Mouse (Mus musculus): ENCODE measurements around the gene Ccdc38. TPM values are rescaled to one million over a fixed set of nuclear protein-coding genes. Genes with fewer than 3 reads are reported as not detected.

Gene Ccdc38
- polyA plus RNA-seq, 1 experiment: 0.03 TPM

GRCm38 (mm10) chr10:93611419-93612007 lies 71.1 kb downstream of the Ccdc38 start:
- H3K4me1 ChIP-seq (ENCODE audit: control insufficient read depth, insufficient read depth, low read length): no peaks in the 10 kb centered on the region
- peak overlapping the region; percentile 52 for H3K4me3 ChIP-seq (replicated peaks; ENCODE audit: insufficient read depth, low read depth, low read length)
- TF ChIP-seq POLR2A (IDR thresholded peaks at IDR 0.05; ENCODE audit: borderline replicate concordance, insufficient read depth, low read length) (no peak), CTCF (IDR thresholded peaks at IDR 0.05; ENCODE audit: borderline replicate concordance, insufficient read depth, low read depth, low read length) (peak; percentile 80)
- 22% methylated on average over 18 of the region's 18 CpGs for WGBS
- peak overlapping the region; percentile 70 for H3K27ac ChIP-seq (ENCODE audit: insufficient read depth, low read length)
- no peaks in the 10 kb centered on the region for H3K27me3 ChIP-seq (ENCODE audit: control insufficient read depth, insufficient read depth, low read length)
- peak; percentile 68 to 70 for DNase-seq

DNA sequence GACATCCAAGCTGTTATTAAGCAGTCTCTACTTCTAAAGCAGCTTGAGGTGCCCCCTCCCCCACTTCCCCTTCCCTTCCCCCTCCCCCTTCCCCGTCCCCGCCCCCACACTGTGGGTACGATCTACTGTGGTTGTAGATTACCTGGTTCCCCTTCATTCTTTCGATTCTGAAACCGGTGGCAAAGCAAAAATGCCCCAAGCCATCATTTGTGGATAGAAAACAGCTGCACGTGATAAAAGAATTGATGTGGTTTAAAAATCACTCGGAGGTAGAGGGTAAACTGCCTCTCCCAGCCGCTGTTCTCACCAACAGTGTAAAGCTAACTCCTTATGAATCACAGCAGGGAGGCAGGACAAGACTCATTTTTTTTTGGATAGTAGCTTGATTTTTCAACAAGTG lies 74.4 kb downstream of the Ccdc38 start:
- WGBS: 85% methylated on average over 8 of the region's 8 CpGs
- Histone ChIP-seq H3K27ac (ENCODE audit: insufficient read depth, low read length) (no peak overlapping the region), H3K4me3 (replicated peaks; ENCODE audit: insufficient read depth, low read depth, low read length) (no peak overlapping the region), H3K4me1 (ENCODE audit: control insufficient read depth, insufficient read depth, low read length) (no peaks in the 10 kb centered on the region), H3K27me3 (ENCODE audit: control insufficient read depth, insufficient read depth, low read length) (no peaks in the 10 kb centered on the region)
- DNase-seq: no peak
- TF ChIP-seq POLR2A (IDR thresholded peaks at IDR 0.05; ENCODE audit: borderline replicate concordance, insufficient read depth, low read length) (no peak), CTCF (IDR thresholded peaks at IDR 0.05; ENCODE audit: borderline replicate concordance, insufficient read depth, low read depth, low read length) (no peak)

- no peaks in the 10 kb centered on the region for H3K4me1 ChIP-seq (ENCODE audit: control insufficient read depth, insufficient read depth, low read length)
- H3K27me3 ChIP-seq (ENCODE audit: control insufficient read depth, insufficient read depth, low read length): no peaks in the 10 kb centered on the region
- no peak overlapping the region for H3K4me3 ChIP-seq (replicated peaks; ENCODE audit: insufficient read depth, low read depth, low read length)
- no peak for DNase-seq
- 79% methylated on average over 7 of the region's 7 CpGs for WGBS
- no peak overlapping the region for H3K27ac ChIP-seq (ENCODE audit: insufficient read depth, low read length)
- no peak for TF ChIP-seq POLR2A (IDR thresholded peaks at IDR 0.05; ENCODE audit: borderline replicate concordance, insufficient read depth, low read length)
- no peak for TF ChIP-seq CTCF (IDR thresholded peaks at IDR 0.05; ENCODE audit: borderline replicate concordance, insufficient read depth, low read depth, low read length)
Measured at GRCm38 (mm10) chr10:93620438-93621179, 80.2 kb downstream of the Ccdc38 start.

- TF ChIP-seq POLR2A (IDR thresholded peaks at IDR 0.05; ENCODE audit: borderline replicate concordance, insufficient read depth, low read length): no peak
- no peak for TF ChIP-seq CTCF (IDR thresholded peaks at IDR 0.05; ENCODE audit: borderline replicate concordance, insufficient read depth, low read depth, low read length)
- no peaks in the 10 kb centered on the region for H3K27me3 ChIP-seq (ENCODE audit: control insufficient read depth, insufficient read depth, low read length)
- no peaks in the 10 kb centered on the region for H3K4me1 ChIP-seq (ENCODE audit: control insufficient read depth, insufficient read depth, low read length)
- WGBS: 75% methylated on average over 9 of the region's 9 CpGs
- no peak overlapping the region for H3K4me3 ChIP-seq (replicated peaks; ENCODE audit: insufficient read depth, low read depth, low read length)
- DNase-seq: no peak
- no peak overlapping the region for H3K27ac ChIP-seq (ENCODE audit: insufficient read depth, low read length)
Measured at GRCm38 (mm10) chr10:93623725-93624124, 83.3 kb downstream of the Ccdc38 start.

GRCm38 (mm10) chr10:93624151-93624550 lies 83.7 kb downstream of the Ccdc38 start:
- DNase-seq: no peak
- H3K27me3 ChIP-seq (ENCODE audit: control insufficient read depth, insufficient read depth, low read length): no peaks in the 10 kb centered on the region
- no peak overlapping the region for H3K27ac ChIP-seq (ENCODE audit: insufficient read depth, low read length)
- TF ChIP-seq CTCF (IDR thresholded peaks at IDR 0.05; ENCODE audit: borderline replicate concordance, insufficient read depth, low read depth, low read length) (no peak), POLR2A (IDR thresholded peaks at IDR 0.05; ENCODE audit: borderline replicate concordance, insufficient read depth, low read length) (no peak)
- no peak overlapping the region for H3K4me3 ChIP-seq (replicated peaks; ENCODE audit: insufficient read depth, low read depth, low read length)
- 89% methylated on average over 10 of the region's 10 CpGs for WGBS
- H3K4me1 ChIP-seq (ENCODE audit: control insufficient read depth, insufficient read depth, low read length): no peaks in the 10 kb centered on the region

DNA sequence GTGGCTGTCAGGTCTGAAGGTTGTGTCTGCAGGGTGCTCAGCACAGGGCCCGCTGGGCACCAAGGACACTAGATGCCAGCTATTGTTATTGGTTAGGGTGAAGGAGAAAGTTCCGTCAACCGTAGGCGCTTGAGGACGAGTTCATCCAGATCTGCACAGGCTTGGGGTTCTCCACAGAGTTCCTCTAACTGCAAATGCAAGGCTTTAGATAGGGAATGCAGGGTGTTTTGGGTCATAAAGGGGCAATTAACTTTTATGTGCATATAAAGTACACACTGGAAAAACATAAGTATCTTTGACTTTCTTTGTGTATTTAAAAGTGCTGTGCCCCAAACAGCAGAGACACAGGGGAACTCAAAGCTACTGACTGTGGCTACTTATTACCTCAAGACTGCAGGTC lies 89.9 kb downstream of the Ccdc38 start:
- Histone ChIP-seq H3K27ac (ENCODE audit: insufficient read depth, low read length) (no peak overlapping the region), H3K4me1 (ENCODE audit: control insufficient read depth, insufficient read depth, low read length) (peaks cover 12% of the 10 kb centered on the region), H3K27me3 (ENCODE audit: control insufficient read depth, insufficient read depth, low read length) (no peaks in the 10 kb centered on the region), H3K4me3 (replicated peaks; ENCODE audit: insufficient read depth, low read depth, low read length) (no peak overlapping the region)
- no peak for DNase-seq
- no peak for TF ChIP-seq POLR2A (IDR thresholded peaks at IDR 0.05; ENCODE audit: borderline replicate concordance, insufficient read depth, low read length)
- no peak for TF ChIP-seq CTCF (IDR thresholded peaks at IDR 0.05; ENCODE audit: borderline replicate concordance, insufficient read depth, low read depth, low read length)
- 95% methylated on average over 5 of the region's 5 CpGs for WGBS

DNA sequence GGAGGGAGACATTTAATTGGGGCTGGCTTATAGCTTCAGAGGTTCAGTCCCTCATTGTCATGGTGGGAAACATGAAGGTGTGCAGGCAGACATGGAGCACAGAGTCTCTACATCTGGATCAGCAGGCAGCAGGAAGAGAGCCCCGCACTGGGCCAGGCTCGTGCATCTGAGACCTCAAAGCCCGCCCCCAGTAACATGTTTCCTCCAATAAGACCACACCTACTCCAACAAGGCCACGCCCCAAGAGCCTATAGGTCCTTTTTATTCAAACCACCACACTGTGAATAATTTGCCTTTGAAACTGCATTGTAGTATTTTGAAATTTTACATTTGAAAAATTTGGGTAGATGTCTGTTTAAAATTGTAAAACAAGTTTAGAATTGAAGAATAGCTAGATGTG lies 91.7 kb downstream of the Ccdc38 start:
- H3K4me3 ChIP-seq (replicated peaks; ENCODE audit: insufficient read depth, low read depth, low read length): no peak overlapping the region
- 92% methylated on average over 4 of the region's 4 CpGs for WGBS
- H3K27ac ChIP-seq (ENCODE audit: insufficient read depth, low read length): no peak overlapping the region
- no peak for TF ChIP-seq POLR2A (IDR thresholded peaks at IDR 0.05; ENCODE audit: borderline replicate concordance, insufficient read depth, low read length)
- no peak for TF ChIP-seq CTCF (IDR thresholded peaks at IDR 0.05; ENCODE audit: borderline replicate concordance, insufficient read depth, low read depth, low read length)
- H3K27me3 ChIP-seq (ENCODE audit: control insufficient read depth, insufficient read depth, low read length): no peaks in the 10 kb centered on the region
- DNase-seq: no peak
- peaks cover 20% of the 10 kb centered on the region for H3K4me1 ChIP-seq (ENCODE audit: control insufficient read depth, insufficient read depth, low read length)

DNA sequence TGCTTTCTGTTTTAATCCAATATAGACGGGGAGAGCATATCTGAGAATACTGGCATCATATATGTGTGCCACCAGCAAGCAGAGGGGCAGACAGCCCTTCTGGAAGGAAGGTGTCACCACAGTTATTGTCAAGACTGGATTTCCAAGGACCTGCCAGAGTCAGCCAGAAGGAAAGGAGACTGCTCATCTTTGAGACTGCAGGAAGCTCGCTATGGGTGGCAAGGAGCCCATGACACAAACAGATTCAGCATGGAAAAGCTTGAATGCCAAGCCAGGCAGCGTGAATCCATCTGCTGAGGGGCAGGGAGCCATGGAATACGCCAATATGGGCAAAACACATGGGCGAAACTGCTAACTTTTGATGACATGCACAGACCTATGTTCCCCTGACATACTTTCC lies 93.1 kb downstream of the Ccdc38 start:
- Histone ChIP-seq H3K4me1 (ENCODE audit: control insufficient read depth, insufficient read depth, low read length) (peaks cover 20% of the 10 kb centered on the region), H3K27me3 (ENCODE audit: control insufficient read depth, insufficient read depth, low read length) (no peaks in the 10 kb centered on the region), H3K27ac (ENCODE audit: insufficient read depth, low read length) (0 out of 2 replicates have a peak overlapping the region, but pooled peaks have one; percentile 57), H3K4me3 (replicated peaks; ENCODE audit: insufficient read depth, low read depth, low read length) (no peak overlapping the region)
- WGBS: 13% methylated on average over 5 of the region's 5 CpGs
- no peak for TF ChIP-seq POLR2A (IDR thresholded peaks at IDR 0.05; ENCODE audit: borderline replicate concordance, insufficient read depth, low read length)
- TF ChIP-seq CTCF (IDR thresholded peaks at IDR 0.05; ENCODE audit: borderline replicate concordance, insufficient read depth, low read depth, low read length): no peak
- peak; percentile 89 to 95 for DNase-seq

Other genes with a start within 250 kb of the Ccdc38 start
- 5.7 and 5.9 TPM in 2 replicates for gene Elk3, start 229.5 kb upstream of the Ccdc38 start, polyA plus RNA-seq (2012; rRNA removed)
- 64.8 and 66.8 TPM in 2 replicates for gene Lta4h, start 87.2 kb upstream of the Ccdc38 start, polyA plus RNA-seq (2012; rRNA removed)
- gene Hal, start 51.9 kb upstream of the Ccdc38 start, polyA plus RNA-seq (2012; rRNA removed): 0.05 and 0.18 TPM in 2 replicates
- not detected in 2 replicates for gene Amdhd1, start 599 bp upstream of the Ccdc38 start, polyA plus RNA-seq (2012; rRNA removed)
- 49.0 and 52.2 TPM in 2 replicates for gene Snrpf, start 49.1 kb downstream of the Ccdc38 start, polyA plus RNA-seq (2012; rRNA removed)
- gene Ntn4, start 100.0 kb downstream of the Ccdc38 start, polyA plus RNA-seq (2012; rRNA removed): 14.6 and 17.3 TPM in 2 replicates